ENCODE assay signal across 8 mouse cellular contexts in genomic region chr11:89039325-89039724, GRCm38 (mm10). TPM values are rescaled to one million over a fixed set of nuclear protein-coding genes. Genes with fewer than 3 reads are reported as not detected.
A peak's percentile ranks its signal among the peaks of the same experiment; 100 is the strongest.
DNase-seq lines count a peak whose midpoint lies in the region; ATAC-seq and TF ChIP-seq lines count a peak whose summit lies in the region.

No protein-coding gene starts in this region.

- no peak overlapping the region for H3K4me2 ChIP-seq in neural tube, embryonic 11.5 days (ENCODE audit: low read depth)

- peak; percentile 74 to 79 for DNase-seq in heart, adult 2 months
- no peak for DNase-seq in heart, embryonic 10.5 days (ENCODE audit: low spot score)
- peak; percentile 86 for DNase-seq in CD4-positive, CD25-positive, alpha-beta regulatory T cell, adult 2 months (ENCODE audit: low read depth, low spot score)
- DNase-seq in adrenal gland, postnatal 36 days, result peak; percentile 76 to 84
- DNase-seq in gastrocnemius, adult 8-10 months (ENCODE audit: low spot score in 2 of 2), result peak; percentile 27 to 42
- DNase-seq in left cerebral cortex, adult 2 months (ENCODE audit: extremely low spot score in 1 of 2, low spot score in 2 of 2), result peak; percentile 37 to 60
- peak; percentile 54 for DNase-seq in neural tube, embryonic 11.5 days (ENCODE audit: low spot score)
- DNase-seq in thymus, postnatal 10 days (ENCODE audit: low spot score in 2 of 2), result peak; percentile 23 to 59

- ATAC-seq in neural tube, embryonic 11.5 days (ENCODE audit: insufficient read depth, low FRiP score, low TSS enrichment), result no peak

- no peaks in the 10 kb centered on the region for H3K79me2 ChIP-seq in heart, adult 2 months (replicated peaks; ENCODE audit: control insufficient read depth, insufficient read depth, low read length)

- no peaks in the 10 kb centered on the region for H3K9me3 ChIP-seq in heart, embryonic 10.5 days
- H3K9me3 ChIP-seq in neural tube, embryonic 11.5 days (ENCODE audit: control insufficient read depth, low read length), result no peaks in the 10 kb centered on the region

- intact Hi-C loops in heart, adult 2 months (cut with DNase I), result loop anchor here (1.0 kb wide), 1 partner anchor 46 kb away; no protein-coding TSS in a partner anchor
- intact Hi-C loops in left cerebral cortex, adult 2 months (cut with DNase I), result loop anchor here (2.0 kb wide), 1 partner anchor 47 kb away; no protein-coding TSS in a partner anchor

- TF ChIP-seq POLR2A in heart, adult 2 months (IDR thresholded peaks at IDR 0.05; ENCODE audit: insufficient read depth, low read depth, low read length), result no peak

- peaks cover 7% of the 10 kb centered on the region for H3K36me3 ChIP-seq in heart, adult 2 months (ENCODE audit: control insufficient read depth, insufficient read depth, low read length)
- peaks cover 54% of the 10 kb centered on the region for H3K36me3 ChIP-seq in heart, embryonic 10.5 days
- H3K36me3 ChIP-seq in neural tube, embryonic 11.5 days (ENCODE audit: control insufficient read depth, insufficient read depth, low read length), result peaks cover 2% of the 10 kb centered on the region; the same call in 1 of the 2 replicates

- H3K27me3 ChIP-seq in heart, adult 2 months (ENCODE audit: control insufficient read depth, insufficient read depth, low read length), result no peaks in the 10 kb centered on the region
- no peaks in the 10 kb centered on the region for H3K27me3 ChIP-seq in heart, embryonic 10.5 days (ENCODE audit: insufficient read depth, poor library complexity, severe bottlenecking)
- no peaks in the 10 kb centered on the region for H3K27me3 ChIP-seq in neural tube, embryonic 11.5 days (ENCODE audit: control insufficient read depth, insufficient read depth, low read length)

- WGBS in heart, adult 2 months, result 11% methylated on average over 3 of the region's 3 CpGs
- WGBS in heart, embryonic 10.5 days, result 28% methylated on average over 3 of the region's 3 CpGs
- 40% methylated on average over 3 of the region's 3 CpGs for WGBS in neural tube, embryonic 11.5 days

- peak; percentile 61 for TF ChIP-seq EP300 in heart, adult 2 months (IDR thresholded peaks at IDR 0.05; ENCODE audit: insufficient read depth, low read depth, low read length)

- H3K4me3 ChIP-seq in heart, adult 2 months, result no peak overlapping the region
- H3K4me3 ChIP-seq in heart, embryonic 10.5 days, result no peak overlapping the region
- H3K4me3 ChIP-seq in left cerebral cortex, adult 2 months, result no peak overlapping the region
- no peak overlapping the region for H3K4me3 ChIP-seq in neural tube, embryonic 11.5 days (ENCODE audit: low read depth, low read length)

- H3K4me1 ChIP-seq in heart, adult 2 months (ENCODE audit: control insufficient read depth, insufficient read depth, low read length), result no peaks in the 10 kb centered on the region
- no peaks in the 10 kb centered on the region for H3K4me1 ChIP-seq in heart, embryonic 10.5 days
- H3K4me1 ChIP-seq in neural tube, embryonic 11.5 days (ENCODE audit: control insufficient read depth, insufficient read depth, low read length), result no peaks in the 10 kb centered on the region

- H3K27ac ChIP-seq in heart, adult 2 months, result no peak overlapping the region
- no peak overlapping the region for H3K27ac ChIP-seq in heart, embryonic 10.5 days
- H3K27ac ChIP-seq in left cerebral cortex, adult 2 months, result no peak overlapping the region
- no peak overlapping the region for H3K27ac ChIP-seq in neural tube, embryonic 11.5 days (ENCODE audit: low read depth, low read length)

- TF ChIP-seq CTCF in heart, adult 2 months (IDR thresholded peaks at IDR 0.05), result peak; percentile 98
- peak; percentile 92 for TF ChIP-seq CTCF in left cerebral cortex, adult 2 months (IDR thresholded peaks at IDR 0.05)

- no peak overlapping the region for H3K9ac ChIP-seq in heart, adult 2 months (ENCODE audit: low read depth, low read length)
- no peak overlapping the region for H3K9ac ChIP-seq in neural tube, embryonic 11.5 days (ENCODE audit: low read length)

RNA-seq across cellular contexts. Expression of gene Dgke, which starts 27.3 kb away (rescaled TPM):
- total RNA-seq in heart, adult 2 months (2021), result 10 to 100 TPM in 1 of 2 experiments, 1 to 10 TPM in 1; 9.3 to 12.4 TPM
- 5.6 and 8.2 TPM in 2 replicates for polyA plus RNA-seq in heart, adult 2 months (2012; rRNA removed)
- polyA plus RNA-seq in heart, embryonic 10.5 days (2016; fragmentation: Nextera tagmentation; extraction: Ambion mirVana), result 5.3 and 8.1 TPM in 2 replicates
- total RNA-seq in adrenal gland, postnatal 36 days (2021), result 10 to 100 TPM; 12.1 to 17.3 TPM
- 1 to 10 TPM; 2.1 to 3.6 (median 2.9) TPM for total RNA-seq in gastrocnemius, adult 8-10 months (2022)
- 10 to 100 TPM; 52.8 to 57.0 TPM for total RNA-seq in left cerebral cortex, adult 2 months (2021)
- 6.6 and 6.9 TPM in 2 replicates for polyA plus RNA-seq in neural tube, embryonic 11.5 days (2014; fragmentation: Nextera tagmentation; extraction: Ambion mirVana)

RNA-seq across cellular contexts. Expression of gene Gm525, which starts 34.3 kb away (rescaled TPM):
- total RNA-seq in heart, adult 2 months (2021), result not detected
- polyA plus RNA-seq in heart, adult 2 months (2012; rRNA removed), result 0.27 TPM in 1 of 2 replicates, not detected in the other
- not detected in 2 replicates for polyA plus RNA-seq in heart, embryonic 10.5 days (2016; fragmentation: Nextera tagmentation; extraction: Ambion mirVana)
- total RNA-seq in adrenal gland, postnatal 36 days (2021), result not detected
- not detected for total RNA-seq in gastrocnemius, adult 8-10 months (2022)
- total RNA-seq in left cerebral cortex, adult 2 months (2021), result under 1 TPM in 1 of 2 experiments, not detected in 1; 0.95 TPM
- not detected in 2 replicates for polyA plus RNA-seq in neural tube, embryonic 11.5 days (2014; fragmentation: Nextera tagmentation; extraction: Ambion mirVana)

RNA-seq across cellular contexts. Expression of gene Trim25, which starts 40.1 kb away (rescaled TPM):
- total RNA-seq in heart, adult 2 months (2021), result 10 to 100 TPM; 17.7 to 24.3 TPM
- 13.6 and 14.1 TPM in 2 replicates for polyA plus RNA-seq in heart, adult 2 months (2012; rRNA removed)
- polyA plus RNA-seq in heart, embryonic 10.5 days (2016; fragmentation: Nextera tagmentation; extraction: Ambion mirVana), result 12.7 and 13.9 TPM in 2 replicates
- total RNA-seq in adrenal gland, postnatal 36 days (2021), result 100 to 1,000 TPM; 146 to 165 TPM
- total RNA-seq in gastrocnemius, adult 8-10 months (2022), result 1 to 10 TPM; 4.1 to 8.3 (median 6.0) TPM
- total RNA-seq in left cerebral cortex, adult 2 months (2021), result 1 to 10 TPM; 3.7 to 3.9 TPM
- polyA plus RNA-seq in neural tube, embryonic 11.5 days (2014; fragmentation: Nextera tagmentation; extraction: Ambion mirVana), result 2.5 and 3.0 TPM in 2 replicates

Comparison
In these comparisons a context has a peak if more than half of its experiments do, and no peak if none do; other contexts are left out.
1. RNA of gene Trim25, which starts 40.1 kb away (total RNA-seq): 146 to 165 TPM in adrenal gland, postnatal 36 days; 17.7 to 24.3 TPM in heart, adult 2 months, 4.1 to 8.3 TPM in gastrocnemius, adult 8-10 months and 3.7 to 3.9 TPM in left cerebral cortex, adult 2 months; every median in the first group is over 4 times any median in the second.